Mouse (Mus musculus) intestine, postnatal 0 days (tissue): ENCODE results near the gene Cmtm4. TPM values are rescaled to one million over a fixed set of nuclear protein-coding genes. Genes with fewer than 3 reads are reported as not detected.

ENCODE experiments used
- ATAC-seq: fragments of 200-750 bp; cut with Nextera tagmentation; 2 replicates; pipeline ENCODE4 v1.8.0; 2017; ENCODE audit warnings: mild to moderate bottlenecking, moderate TSS enrichment, moderate library complexity
- H3K27ac ChIP-seq: fragments of 300-500 bp; sonication (generic); 2 replicates; pipeline ENCODE4 v1.5.1; 2014; ENCODE audit warnings: mild to moderate bottlenecking, low read depth, low read length, moderate library complexity
- H3K27me3 ChIP-seq: fragments of 300-500 bp; sonication (generic); replicated peaks from 2 replicates; pipeline ENCODE4 v1.6.1; 2014; ENCODE audit warnings: low read length, mixed read lengths; ENCODE audit not compliant: control insufficient read depth, insufficient read depth
- H3K36me3 ChIP-seq: fragments of 300-500 bp; sonication (generic); 2 replicates; pipeline ENCODE4 v1.6.1; 2014; ENCODE audit warnings: mild to moderate bottlenecking, moderate library complexity; ENCODE audit not compliant: control insufficient read depth, insufficient read depth
- H3K4me1 ChIP-seq: fragments of 300-500 bp; sonication (generic); replicated peaks from 2 replicates; pipeline ENCODE4 v1.6.1; 2014; ENCODE audit warnings: antibody characterized with exemption, low read length, mixed read lengths; ENCODE audit not compliant: control insufficient read depth, insufficient read depth
- H3K4me2 ChIP-seq: fragments of 300-500 bp; sonication (generic); replicated peaks from 2 replicates; pipeline ENCODE4 v1.6.1; 2014; ENCODE audit warnings: low read depth, mild to moderate bottlenecking, moderate library complexity
- H3K4me3 ChIP-seq: fragments of 300-500 bp; sonication (generic); 2 replicates; pipeline ENCODE4 v1.5.1; 2014; ENCODE audit warnings: low read depth, low read length
- H3K9ac ChIP-seq: fragments of 300-500 bp; sonication (generic); 2 replicates; pipeline ENCODE4 v1.6.1; 2014; ENCODE audit warnings: mild to moderate bottlenecking, low read depth, low read length
- H3K9me3 ChIP-seq: fragments of 300-500 bp; sonication (generic); 2 replicates; pipeline ENCODE4 v1.6.1; 2016; ENCODE audit warnings: mixed run types; ENCODE audit not compliant: control insufficient read depth
- CTCF ChIP-seq: sonication (generic); IDR thresholded peaks from 2 replicates; pipeline ENCODE4 v1.5.1; 2016; ENCODE audit warnings: low read depth, mild to moderate bottlenecking, control low read depth, antibody characterized with exemption, moderate library complexity
- WGBS: fragments of 180-500 bp; shearing (Covaris S2); extraction: QIAGEN DNeasy Blood & Tissue Kit; methylation state at CpG from one replicate; pipeline ENCODE4 v1.1.7; 2014; 5-methylcytosine and 5-hydroxymethylcytosine counted together
- polyA plus RNA-seq: library from polyadenylated mRNA; unstranded; fragments of >200 nt; fragmentation: Nextera tagmentation; extraction: Ambion mirVana; gene quantifications from 2 replicates; pipeline ENCODE4 v1.2.1, GENCODE M21; 2015

Gene Cmtm4
- polyA plus RNA-seq, 1 experiment from 2014 or later = 5.9 TPM

DNA sequence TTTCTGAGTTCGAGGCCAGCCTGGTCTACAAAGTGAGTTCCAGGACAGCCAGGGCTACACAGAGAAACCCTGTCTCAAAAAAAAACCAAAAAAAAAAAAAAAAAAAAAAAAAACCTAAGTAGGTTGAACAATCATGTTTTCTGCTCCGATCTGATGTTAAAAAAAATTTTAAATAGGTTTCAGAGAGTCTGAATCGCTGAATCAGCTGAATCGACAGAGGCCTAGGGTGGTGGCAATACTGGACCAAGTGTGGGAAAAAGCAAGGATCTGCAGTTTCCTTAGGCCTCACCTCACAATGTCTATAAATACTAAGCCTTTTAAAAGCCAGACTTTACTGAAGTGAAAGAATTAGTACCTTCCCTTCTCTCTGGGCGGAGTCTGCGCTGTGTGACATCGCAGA lies 2.5 kb downstream of the Cmtm4 start:
- Histone ChIP-seq H3K4me2 (peak overlapping the region; percentile 84), H3K27me3 (no peaks in the 10 kb centered on the region), H3K4me3 (no peak overlapping the region), H3K9me3 (no peaks in the 10 kb centered on the region), H3K9ac (no peak overlapping the region), H3K4me1 (peaks cover 3% of the 10 kb centered on the region; the same call in 1 of the 2 replicates), H3K36me3 (no peaks in the 10 kb centered on the region), H3K27ac (peak overlapping the region; percentile 28; the same call in 1 of the 2 replicates)
- TF ChIP-seq CTCF = no peak
- WGBS = 79% methylated on average over 6 of the region's 7 CpGs
- no peak for ATAC-seq

DNA sequence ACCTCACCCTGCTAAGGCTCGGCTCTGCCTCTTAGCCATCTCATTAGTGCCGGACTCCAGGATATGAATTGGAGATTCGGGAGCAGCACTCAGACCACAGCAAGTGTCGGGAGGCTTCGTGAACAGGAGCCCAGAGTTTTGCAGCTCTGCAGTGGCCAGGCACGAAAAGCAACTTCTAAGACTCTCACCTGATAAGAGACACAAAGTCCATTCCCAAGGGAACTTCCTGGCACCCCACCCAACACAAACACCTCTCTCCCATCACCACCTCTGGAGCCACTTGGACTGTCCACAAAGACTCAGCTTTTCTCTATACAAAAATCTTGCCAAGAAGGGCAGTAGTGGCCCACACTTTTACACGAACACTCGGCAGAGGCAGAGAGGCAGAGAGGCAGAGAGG lies 5.4 kb downstream of the Cmtm4 start:
- H3K27me3 ChIP-seq = no peaks in the 10 kb centered on the region
- H3K36me3 ChIP-seq = no peaks in the 10 kb centered on the region
- 36% methylated on average over 8 of the region's 8 CpGs for WGBS
- H3K9ac ChIP-seq = no peak overlapping the region
- peaks cover 9% of the 10 kb centered on the region; the same call in 1 of the 2 replicates for H3K4me1 ChIP-seq
- H3K9me3 ChIP-seq = no peaks in the 10 kb centered on the region
- ATAC-seq = peak; percentile 65
- peak overlapping the region; percentile 65 for H3K27ac ChIP-seq
- no peak for TF ChIP-seq CTCF
- peak overlapping the region; percentile 45 for H3K4me2 ChIP-seq
- H3K4me3 ChIP-seq = no peak overlapping the region

DNA sequence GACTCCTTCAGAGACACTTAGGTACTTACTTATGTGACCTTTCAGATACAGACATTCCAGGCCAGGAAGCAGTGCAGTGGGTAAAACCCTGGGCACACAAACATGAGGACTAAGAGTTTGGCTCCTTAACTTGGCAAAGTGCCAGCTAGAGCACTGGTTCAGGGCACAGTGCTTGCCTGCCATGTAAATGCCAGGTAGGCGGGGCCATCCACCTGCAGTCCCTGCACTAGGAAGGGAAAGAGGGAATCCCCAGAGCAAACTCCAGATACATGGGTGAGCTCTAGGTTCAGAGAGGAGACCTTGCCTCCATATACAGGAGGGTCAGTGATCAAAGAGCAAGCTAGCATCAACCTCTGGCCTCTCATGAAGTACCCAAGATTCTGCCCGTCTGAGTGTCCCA lies 7.6 kb downstream of the Cmtm4 start:
- Histone ChIP-seq H3K27ac (no peak overlapping the region), H3K9me3 (no peaks in the 10 kb centered on the region), H3K4me2 (0 out of 2 replicates have a peak overlapping the region, but pooled peaks have one; percentile 1), H3K27me3 (no peaks in the 10 kb centered on the region), H3K4me1 (peaks cover 14% of the 10 kb centered on the region), H3K9ac (no peak overlapping the region), H3K36me3 (no peaks in the 10 kb centered on the region), H3K4me3 (no peak overlapping the region)
- peak; percentile 68 for ATAC-seq
- 44% methylated on average over 2 of the region's 2 CpGs for WGBS
- no peak for TF ChIP-seq CTCF

DNA sequence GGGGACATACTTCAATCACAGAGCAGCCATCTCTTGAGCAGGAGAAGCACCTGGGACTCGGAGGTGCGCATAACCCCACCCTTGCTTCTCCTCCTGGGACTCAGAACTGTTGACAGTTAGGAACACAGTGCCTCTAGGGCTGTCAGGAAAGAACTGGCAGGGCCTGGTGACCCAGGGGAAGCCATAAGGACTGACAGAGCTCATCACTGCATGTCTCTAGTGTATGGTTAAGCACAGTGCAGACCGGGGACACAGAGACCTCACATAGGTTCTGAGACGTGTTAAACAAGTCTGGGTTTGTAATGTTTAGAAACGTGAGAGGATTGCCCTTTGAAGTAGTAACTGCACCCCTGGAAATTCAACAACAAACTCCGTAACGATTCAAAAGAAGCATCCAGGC lies 8.1 kb downstream of the Cmtm4 start:
- Histone ChIP-seq H3K4me1 (peaks cover 16% of the 10 kb centered on the region), H3K27ac (peak overlapping the region; percentile 21; the same call in 1 of the 2 replicates), H3K36me3 (no peaks in the 10 kb centered on the region), H3K27me3 (no peaks in the 10 kb centered on the region), H3K9me3 (no peaks in the 10 kb centered on the region), H3K9ac (no peak overlapping the region), H3K4me2 (no peak overlapping the region), H3K4me3 (no peak overlapping the region)
- ATAC-seq = no peak
- TF ChIP-seq CTCF = no peak
- 35% methylated on average over 7 of the region's 7 CpGs for WGBS

DNA sequence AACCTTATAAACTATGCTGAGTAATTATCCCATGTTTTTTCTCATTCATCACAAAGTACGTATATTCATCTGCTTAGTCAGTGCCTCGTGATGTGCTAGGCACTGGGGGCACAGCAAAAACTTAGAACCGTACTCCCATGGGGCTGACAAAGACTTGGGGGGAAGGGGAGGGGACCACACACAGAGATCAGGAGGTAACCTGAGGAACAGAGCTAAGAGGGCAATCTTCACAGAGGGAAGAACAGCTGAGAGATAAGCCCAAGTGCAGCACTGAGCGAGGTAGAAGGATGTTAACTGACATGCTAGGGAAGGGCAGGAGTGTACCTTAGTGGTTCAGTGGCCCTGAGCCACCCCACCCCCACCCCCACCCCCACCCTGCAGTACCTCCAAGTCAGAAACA lies 8.9 kb downstream of the Cmtm4 start:
- Histone ChIP-seq H3K4me3 (no peak overlapping the region), H3K4me2 (no peak overlapping the region), H3K4me1 (peaks cover 17% of the 10 kb centered on the region), H3K9me3 (no peaks in the 10 kb centered on the region), H3K36me3 (no peaks in the 10 kb centered on the region), H3K27me3 (no peaks in the 10 kb centered on the region), H3K27ac (no peak overlapping the region), H3K9ac (no peak overlapping the region)
- TF ChIP-seq CTCF = no peak
- WGBS = 34% methylated on average over 4 of the region's 4 CpGs
- no peak for ATAC-seq

DNA sequence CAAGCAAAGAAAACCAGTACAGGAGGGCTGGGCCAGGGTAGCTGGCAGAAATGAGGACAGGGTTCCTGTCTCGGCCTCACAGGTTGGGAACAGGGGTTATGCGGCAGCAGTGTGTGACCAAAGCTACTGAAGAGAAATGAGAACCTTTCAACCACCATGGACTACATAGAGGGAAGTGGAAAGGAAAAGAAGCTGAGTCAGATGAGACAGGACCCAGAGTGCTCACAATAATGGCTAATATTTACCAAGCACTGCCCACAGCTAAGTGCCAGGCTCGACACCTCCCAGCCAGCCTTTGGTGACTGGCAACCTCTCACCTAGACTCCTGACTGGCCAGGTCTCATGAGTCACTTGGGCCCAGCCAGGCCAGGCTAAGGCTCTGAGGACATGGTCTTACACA lies 11.6 kb downstream of the Cmtm4 start:
- H3K27ac ChIP-seq = peak overlapping the region; percentile 80
- WGBS = 59% methylated on average over 3 of the region's 3 CpGs
- H3K4me2 ChIP-seq = peak overlapping the region; percentile 46
- no peak for TF ChIP-seq CTCF
- no peaks in the 10 kb centered on the region for H3K27me3 ChIP-seq
- peak; percentile 74 for ATAC-seq
- H3K9me3 ChIP-seq = no peaks in the 10 kb centered on the region
- H3K4me1 ChIP-seq = peaks cover 18% of the 10 kb centered on the region
- 0 out of 2 replicates have a peak overlapping the region, but pooled peaks have one; percentile 22 for H3K9ac ChIP-seq
- no peaks in the 10 kb centered on the region for H3K36me3 ChIP-seq
- H3K4me3 ChIP-seq = peak overlapping the region; percentile 5; the same call in 1 of the 2 replicates

DNA sequence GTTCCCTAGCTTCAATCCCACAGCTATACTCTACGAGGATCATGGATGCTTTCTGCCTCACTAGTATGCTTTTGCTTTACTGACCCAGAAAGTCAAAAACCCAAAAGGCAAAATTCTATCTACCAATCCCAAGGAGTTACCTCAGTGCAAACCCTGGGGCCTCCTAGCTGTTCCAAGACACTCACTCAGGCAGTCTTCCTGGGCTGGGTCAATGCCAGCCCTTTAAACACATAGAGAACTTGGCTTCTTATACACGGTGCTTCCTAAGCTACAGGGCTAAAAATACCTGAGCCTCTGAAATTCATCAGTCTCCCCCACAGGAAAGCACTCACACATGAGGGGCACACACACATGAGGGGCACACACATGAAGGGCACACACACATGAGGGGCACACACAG lies 12.3 kb downstream of the Cmtm4 start:
- 50% methylated on average over 2 of the region's 2 CpGs for WGBS
- ATAC-seq = no peak
- Histone ChIP-seq H3K27me3 (no peaks in the 10 kb centered on the region), H3K4me2 (peak overlapping the region; percentile 46), H3K9me3 (no peaks in the 10 kb centered on the region), H3K4me3 (no peak overlapping the region), H3K4me1 (peaks cover 18% of the 10 kb centered on the region), H3K9ac (peak overlapping the region; percentile 22; the same call in 1 of the 2 replicates), H3K27ac (peak overlapping the region; percentile 80), H3K36me3 (no peaks in the 10 kb centered on the region)
- TF ChIP-seq CTCF = no peak
